Mouse (Mus musculus): Measurements from ENCODE around the gene Rsph6a.

- TF ChIP-seq TCF12 (IDR thresholded peaks at IDR 0.05; ENCODE audit: insufficient read depth, poor library complexity, severe bottlenecking): no peak
- TF ChIP-seq POLR2A (IDR thresholded peaks at IDR 0.05; ENCODE audit: insufficient read length, low read depth): no peak
- TF ChIP-seq USF1 (IDR thresholded peaks at IDR 0.05; ENCODE audit: low read depth): no peak
- TF ChIP-seq POLR2AphosphoS2 (IDR thresholded peaks at IDR 0.05; ENCODE audit: insufficient read length, low read depth): no peak
- no peak for TF ChIP-seq MAX (IDR thresholded peaks at IDR 0.05; ENCODE audit: low read depth)
- no peak for TF ChIP-seq CEBPB (IDR thresholded peaks at IDR 0.05; ENCODE audit: insufficient read depth, poor library complexity, severe bottlenecking)
- TF ChIP-seq MYOD1 (IDR thresholded peaks at IDR 0.05; ENCODE audit: control insufficient read depth in 1 of 3, insufficient read length in 2 of 3, low read depth in 2 of 3): no peak
- no peak for TF ChIP-seq E2F4 (IDR thresholded peaks at IDR 0.05; ENCODE audit: insufficient read depth)
These were observed 45.8 kb downstream of the Rsph6a start for GRCm38 (mm10) chr7:19100290-19100689.
